Mouse (Mus musculus): ENCODE data around the gene Aven. TPM values are rescaled to one million over a fixed set of nuclear protein-coding genes. Genes with fewer than 3 reads are reported as not detected.

Gene Aven
- polyA plus RNA-seq, 1 experiment from 2014 or later, result 5.0 TPM

- no peaks in the 10 kb centered on the region for H3K9me3 ChIP-seq (replicated peaks)
- H3K4me2 ChIP-seq, result no peak overlapping the region
- no peaks in the 10 kb centered on the region for H3K27me3 ChIP-seq
- H3K9ac ChIP-seq, result no peak overlapping the region
- H3K4me1 ChIP-seq (replicated peaks), result no peaks in the 10 kb centered on the region
- no peak for ATAC-seq (ENCODE audit: insufficient read depth)
- H3K4me3 ChIP-seq (replicated peaks), result no peak overlapping the region
- H3K27ac ChIP-seq (replicated peaks), result no peak overlapping the region
- 0 out of 2 replicates have a peak, but pooled peaks cover 5% of the 10 kb centered on the region for H3K36me3 ChIP-seq (replicated peaks)
Observed at GRCm38 (mm10) chr2:112518541-112518940, 25.8 kb downstream of the Aven start.

GRCm38 (mm10) chr2:112520526-112521482, 28.0 kb downstream of the Aven start:
- WGBS (ENCODE audit: insufficient replicate concordance), result 66% methylated on average over 4 of the region's 4 CpGs
- H3K27ac ChIP-seq (replicated peaks), result no peak overlapping the region
- H3K4me1 ChIP-seq (replicated peaks), result no peaks in the 10 kb centered on the region
- H3K27me3 ChIP-seq, result no peaks in the 10 kb centered on the region
- H3K4me3 ChIP-seq (replicated peaks), result no peak overlapping the region
- no peaks in the 10 kb centered on the region for H3K9me3 ChIP-seq (replicated peaks)
- no peak overlapping the region for H3K9ac ChIP-seq
- ATAC-seq (ENCODE audit: insufficient read depth), result no peak
- 0 out of 2 replicates have a peak, but pooled peaks cover 3% of the 10 kb centered on the region for H3K36me3 ChIP-seq (replicated peaks)
- no peak overlapping the region for H3K4me2 ChIP-seq

- Histone ChIP-seq H3K36me3 (replicated peaks) (0 out of 2 replicates have a peak, but pooled peaks cover 3% of the 10 kb centered on the region), H3K9me3 (replicated peaks) (no peaks in the 10 kb centered on the region), H3K27ac (replicated peaks) (no peak overlapping the region), H3K27me3 (no peaks in the 10 kb centered on the region), H3K4me3 (replicated peaks) (no peak overlapping the region), H3K4me1 (replicated peaks) (no peaks in the 10 kb centered on the region), H3K9ac (no peak overlapping the region), H3K4me2 (no peak overlapping the region)
- WGBS (ENCODE audit: insufficient replicate concordance), result 71% methylated on average over 3 of the region's 3 CpGs
- no peak for ATAC-seq (ENCODE audit: insufficient read depth)
Observed at GRCm38 (mm10) chr2:112526933-112527332, 34.2 kb downstream of the Aven start.

GRCm38 (mm10) chr2:112532812-112533496, 40.2 kb downstream of the Aven start:
- peaks cover 9% of the 10 kb centered on the region for H3K4me1 ChIP-seq (replicated peaks)
- no peaks in the 10 kb centered on the region for H3K36me3 ChIP-seq (replicated peaks)
- no peaks in the 10 kb centered on the region for H3K27me3 ChIP-seq
- no peaks in the 10 kb centered on the region for H3K9me3 ChIP-seq (replicated peaks)
- H3K27ac ChIP-seq (replicated peaks), result no peak overlapping the region
- 55% methylated on average over 10 of the region's 10 CpGs for WGBS (ENCODE audit: insufficient replicate concordance)
- no peak overlapping the region for H3K4me2 ChIP-seq
- H3K9ac ChIP-seq, result no peak overlapping the region
- no peak overlapping the region for H3K4me3 ChIP-seq (replicated peaks)
- ATAC-seq (ENCODE audit: insufficient read depth), result no peak

- ATAC-seq (ENCODE audit: insufficient read depth), result no peak
- no peak overlapping the region for H3K9ac ChIP-seq
- peaks cover 9% of the 10 kb centered on the region for H3K4me1 ChIP-seq (replicated peaks)
- no peak overlapping the region for H3K4me2 ChIP-seq
- 76% methylated on average over 14 of the region's 14 CpGs for WGBS (ENCODE audit: insufficient replicate concordance)
- no peak overlapping the region for H3K4me3 ChIP-seq (replicated peaks)
- H3K9me3 ChIP-seq (replicated peaks), result no peaks in the 10 kb centered on the region
- no peaks in the 10 kb centered on the region for H3K27me3 ChIP-seq
- no peak overlapping the region for H3K27ac ChIP-seq (replicated peaks)
- no peaks in the 10 kb centered on the region for H3K36me3 ChIP-seq (replicated peaks)
Observed at GRCm38 (mm10) chr2:112534677-112535222, 42.0 kb downstream of the Aven start.

- Histone ChIP-seq H3K4me2 (no peak overlapping the region), H3K27me3 (no peaks in the 10 kb centered on the region), H3K9me3 (replicated peaks) (no peaks in the 10 kb centered on the region), H3K4me1 (replicated peaks) (no peaks in the 10 kb centered on the region), H3K27ac (replicated peaks) (no peak overlapping the region), H3K4me3 (replicated peaks) (no peak overlapping the region), H3K36me3 (replicated peaks) (no peaks in the 10 kb centered on the region), H3K9ac (no peak overlapping the region)
- WGBS (ENCODE audit: insufficient replicate concordance), result 86% methylated on average over 1 of the region's 1 CpGs
- no peak for ATAC-seq (ENCODE audit: insufficient read depth)
Observed at GRCm38 (mm10) chr2:112538783-112539182, 46.0 kb downstream of the Aven start.

GRCm38 (mm10) chr2:112541695-112542285, 49.0 kb downstream of the Aven start:
- H3K9ac ChIP-seq, result no peak overlapping the region
- 80% methylated on average over 5 of the region's 5 CpGs for WGBS (ENCODE audit: insufficient replicate concordance)
- no peaks in the 10 kb centered on the region for H3K27me3 ChIP-seq
- no peaks in the 10 kb centered on the region for H3K4me1 ChIP-seq (replicated peaks)
- H3K27ac ChIP-seq (replicated peaks), result no peak overlapping the region
- ATAC-seq (ENCODE audit: insufficient read depth), result no peak
- no peak overlapping the region for H3K4me2 ChIP-seq
- no peak overlapping the region for H3K4me3 ChIP-seq (replicated peaks)
- no peaks in the 10 kb centered on the region for H3K36me3 ChIP-seq (replicated peaks)
- H3K9me3 ChIP-seq (replicated peaks), result no peaks in the 10 kb centered on the region

GRCm38 (mm10) chr2:112556527-112556926, 63.8 kb downstream of the Aven start:
- no peak overlapping the region for H3K27ac ChIP-seq (replicated peaks)
- no peaks in the 10 kb centered on the region for H3K9me3 ChIP-seq (replicated peaks)
- H3K27me3 ChIP-seq, result no peaks in the 10 kb centered on the region
- 78% methylated on average over 10 of the region's 10 CpGs for WGBS (ENCODE audit: insufficient replicate concordance)
- H3K4me3 ChIP-seq (replicated peaks), result no peak overlapping the region
- H3K4me1 ChIP-seq (replicated peaks), result no peaks in the 10 kb centered on the region
- H3K36me3 ChIP-seq (replicated peaks), result no peaks in the 10 kb centered on the region
- no peak for ATAC-seq (ENCODE audit: insufficient read depth)
- no peak overlapping the region for H3K4me2 ChIP-seq
- H3K9ac ChIP-seq, result no peak overlapping the region

- Histone ChIP-seq H3K4me2 (no peak overlapping the region), H3K9me3 (replicated peaks) (no peaks in the 10 kb centered on the region), H3K4me1 (replicated peaks) (no peaks in the 10 kb centered on the region), H3K36me3 (replicated peaks) (no peaks in the 10 kb centered on the region), H3K4me3 (replicated peaks) (no peak overlapping the region), H3K27me3 (no peaks in the 10 kb centered on the region), H3K9ac (no peak overlapping the region), H3K27ac (replicated peaks) (no peak overlapping the region)
- ATAC-seq (ENCODE audit: insufficient read depth), result no peak
Observed at GRCm38 (mm10) chr2:112557453-112557852, 64.7 kb downstream of the Aven start.

GRCm38 (mm10) chr2:112561549-112561948, 68.8 kb downstream of the Aven start:
- no peak overlapping the region for H3K27ac ChIP-seq (replicated peaks)
- no peak overlapping the region for H3K4me2 ChIP-seq
- WGBS (ENCODE audit: insufficient replicate concordance), result 66% methylated on average over 7 of the region's 7 CpGs
- H3K27me3 ChIP-seq, result no peaks in the 10 kb centered on the region
- H3K36me3 ChIP-seq (replicated peaks), result no peaks in the 10 kb centered on the region
- no peaks in the 10 kb centered on the region for H3K4me1 ChIP-seq (replicated peaks)
- no peak for ATAC-seq (ENCODE audit: insufficient read depth)
- H3K4me3 ChIP-seq (replicated peaks), result no peak overlapping the region
- H3K9me3 ChIP-seq (replicated peaks), result no peaks in the 10 kb centered on the region
- no peak overlapping the region for H3K9ac ChIP-seq

- no peaks in the 10 kb centered on the region for H3K36me3 ChIP-seq (replicated peaks)
- no peak overlapping the region for H3K4me2 ChIP-seq
- H3K9me3 ChIP-seq (replicated peaks), result no peaks in the 10 kb centered on the region
- no peaks in the 10 kb centered on the region for H3K27me3 ChIP-seq
- H3K9ac ChIP-seq, result no peak overlapping the region
- no peak overlapping the region for H3K27ac ChIP-seq (replicated peaks)
- no peak overlapping the region for H3K4me3 ChIP-seq (replicated peaks)
- WGBS (ENCODE audit: insufficient replicate concordance), result 83% methylated on average over 1 of the region's 1 CpGs
- no peaks in the 10 kb centered on the region for H3K4me1 ChIP-seq (replicated peaks)
- ATAC-seq (ENCODE audit: insufficient read depth), result no peak
Observed at GRCm38 (mm10) chr2:112565060-112565459, 72.3 kb downstream of the Aven start.
